Mouse (Mus musculus) liver, embryonic 14.5 days (tissue): Measurements from ENCODE around the gene Dennd1a.

ENCODE experiments used
- CTCF ChIP-seq: IDR thresholded peaks from 2 replicates; pipeline ENCODE4 v1.5.1; 2016; ENCODE audit warnings: antibody characterized with exemption, low read depth, control low read depth
- EP300 ChIP-seq: IDR thresholded peaks from 2 replicates; pipeline ENCODE4 v1.6.1; 2016; ENCODE audit warnings: antibody characterized with exemption, low read depth

DNA sequence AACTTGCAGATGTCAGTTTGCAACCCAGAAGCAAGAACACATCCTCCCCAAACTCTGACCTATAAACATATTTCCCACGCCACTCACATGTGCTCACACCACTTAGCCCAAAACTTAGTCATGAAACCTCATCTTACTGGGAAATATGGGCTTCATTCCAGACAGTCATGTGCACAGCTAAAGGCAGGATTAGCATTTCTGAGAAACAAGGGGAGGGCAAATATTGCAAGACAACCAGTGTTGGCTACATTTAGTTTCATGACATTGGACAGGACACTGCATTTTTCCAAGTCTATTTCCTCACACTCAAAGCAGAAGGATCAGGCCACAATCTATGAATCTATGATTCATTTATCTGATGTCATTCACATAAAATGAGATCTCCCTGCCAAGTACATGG is 4.3 kb upstream of the Dennd1a start:
- TF ChIP-seq CTCF (no peak), EP300 (no peak)
